Mouse (Mus musculus) CH12.LX (cell line): ENCODE measurements around the gene Tnp2. TPM values are rescaled to one million over a fixed set of nuclear protein-coding genes. Genes with fewer than 3 reads are reported as not detected.

Source experiments
- DNase-seq: peaks from one replicate; pipeline ENCODE4 v3.0.0-alpha.2; 2013; ENCODE audit errors: extremely low read depth
- H3K27ac ChIP-seq: 2 replicates; pipeline ENCODE4 v1.5.1; 2012; ENCODE audit warnings: low read depth, mild to moderate bottlenecking, control low read depth, moderate library complexity; ENCODE audit not compliant: insufficient read depth
- H3K27me3 ChIP-seq: replicated peaks from 2 replicates; pipeline ENCODE3; 2012; ENCODE audit warnings: inconsistent platforms
- H3K36me3 ChIP-seq, 2 experiments: replicated peaks in 1 of 2; 2 replicates each; pipeline versions ENCODE3 to v1.6.1; 2012; ENCODE audit warnings: inconsistent platforms in 1 of 2, low read length in 1 of 2, mild to moderate bottlenecking in 1 of 2, mixed read lengths in 1 of 2, moderate library complexity in 1 of 2; ENCODE audit not compliant: control insufficient read depth in 1 of 2, insufficient read depth in 1 of 2
- H3K4me1 ChIP-seq, 2 experiments: 2 replicates each; pipeline ENCODE4 v1.6.1; 2012; ENCODE audit warnings: inconsistent platforms in 1 of 2, moderate library complexity in 1 of 2; ENCODE audit not compliant: insufficient read depth in 2 of 2, control insufficient read depth in 1 of 2
- H3K4me2 ChIP-seq: 2 replicates; pipeline ENCODE4 v1.6.1; 2012; ENCODE audit warnings: low read depth, mild to moderate bottlenecking, control low read depth; ENCODE audit not compliant: poor library complexity, insufficient read depth, severe bottlenecking
- H3K4me3 ChIP-seq, 3 experiments: fragments of 150-350 bp in 1 of 3; sonication (generic) in 1 of 3; replicated peaks in 1 of 3; 2 replicates each; pipeline versions ENCODE3 to v1.5.1; 2011 to 2012; ENCODE audit warnings: low read depth in 2 of 3, low read length in 2 of 3, mild to moderate bottlenecking in 2 of 3, moderate library complexity in 2 of 3, control low read depth in 1 of 3, improper control_type of control experiment in 1 of 3, inconsistent platforms in 1 of 3, mixed read lengths in 1 of 3; ENCODE audit not compliant: poor library complexity in 1 of 3
- H3K79me2 ChIP-seq: replicated peaks from 2 replicates; pipeline ENCODE4 v1.6.1; 2012; ENCODE audit warnings: mild to moderate bottlenecking, moderate library complexity; ENCODE audit not compliant: control insufficient read depth, poor library complexity, insufficient read depth, severe bottlenecking; ENCODE audit errors: extremely low read depth
- H3K9ac ChIP-seq: 2 replicates; pipeline ENCODE4 v1.6.1; 2012; ENCODE audit warnings: low read depth, mild to moderate bottlenecking, control low read depth, moderate library complexity; ENCODE audit not compliant: insufficient read depth
- H3K9me3 ChIP-seq: replicated peaks from 2 replicates; pipeline ENCODE3; 2012; ENCODE audit warnings: low read length, inconsistent platforms, mixed read lengths
- BHLHE40 ChIP-seq: IDR thresholded peaks from 2 replicates; pipeline ENCODE4 v1.6.1; 2011; ENCODE audit warnings: mild to moderate bottlenecking, low read depth, low read length, improper control_type of control experiment
- CHD1 ChIP-seq: IDR thresholded peaks from 2 replicates; pipeline ENCODE4 v1.6.1; 2012; ENCODE audit warnings: low read depth, low read length, improper control_type of control experiment, inconsistent platforms
- CHD2 ChIP-seq: IDR thresholded peaks from 2 replicates; pipeline ENCODE4 v1.6.1; 2011; ENCODE audit warnings: low read length, improper control_type of control experiment
- CTCF ChIP-seq, 2 experiments: IDR thresholded peaks in 1 of 2; conservative IDR thresholded peaks in 1 of 2; 2 replicates each; pipeline ENCODE4 v1.5.1; 2011 to 2012; ENCODE audit warnings: low read depth in 2 of 2, low read length in 2 of 2, improper control_type of control experiment in 1 of 2, inconsistent platforms in 1 of 2, mild to moderate bottlenecking in 1 of 2, moderate library complexity in 1 of 2
- E2F4 ChIP-seq: IDR thresholded peaks from 2 replicates; pipeline ENCODE4 v1.6.1; 2011; ENCODE audit warnings: low read depth, low read length, improper control_type of control experiment; ENCODE audit not compliant: insufficient replicate concordance
- ELF1 ChIP-seq: IDR thresholded peaks from 2 replicates; pipeline ENCODE4 v1.6.1; 2014; ENCODE audit warnings: low read depth, mild to moderate bottlenecking, inconsistent platforms, low read length, improper control_type of control experiment
- ETS1 ChIP-seq: conservative IDR thresholded peaks from 2 replicates; pipeline ENCODE4 v1.6.1; 2012; ENCODE audit warnings: low read depth, mild to moderate bottlenecking, inconsistent platforms, low read length, improper control_type of control experiment, moderate library complexity
- HCFC1 ChIP-seq: IDR thresholded peaks from 2 replicates; pipeline ENCODE4 v1.6.1; 2012; ENCODE audit warnings: low read depth, mild to moderate bottlenecking, inconsistent platforms, low read length, improper control_type of control experiment
- IRF4 ChIP-seq: IDR thresholded peaks from 2 replicates; pipeline ENCODE4 v1.6.1; 2014; ENCODE audit warnings: low read depth, mild to moderate bottlenecking, inconsistent platforms, low read length, improper control_type of control experiment
- JUN ChIP-seq: IDR thresholded peaks from 2 replicates; pipeline ENCODE4 v1.6.1; 2011; ENCODE audit warnings: low read depth, mild to moderate bottlenecking, low read length, improper control_type of control experiment, moderate library complexity; ENCODE audit not compliant: insufficient read depth
- JUND ChIP-seq: conservative IDR thresholded peaks from 2 replicates; pipeline ENCODE4 v1.6.1; 2011; ENCODE audit warnings: low read depth, low read length, improper control_type of control experiment
- KAT2A ChIP-seq: IDR thresholded peaks from 2 replicates; pipeline ENCODE4 v1.6.1; 2012; ENCODE audit warnings: low read length, improper control_type of control experiment, inconsistent platforms; ENCODE audit not compliant: insufficient replicate concordance
- MAFK ChIP-seq: IDR thresholded peaks from 2 replicates; pipeline ENCODE4 v1.6.1; 2011; ENCODE audit warnings: low read length, improper control_type of control experiment; ENCODE audit not compliant: insufficient replicate concordance
- MAX ChIP-seq: IDR thresholded peaks from 2 replicates; pipeline ENCODE4 v1.6.1; 2011; ENCODE audit warnings: low read length, improper control_type of control experiment
- MAZ ChIP-seq: IDR thresholded peaks from 2 replicates; pipeline ENCODE4 v1.6.1; 2012; ENCODE audit warnings: low read depth, mild to moderate bottlenecking, inconsistent platforms, low read length, improper control_type of control experiment, moderate library complexity
- MEF2A ChIP-seq: IDR thresholded peaks from 2 replicates; pipeline ENCODE4 v1.6.1; 2014; ENCODE audit warnings: low read depth, mild to moderate bottlenecking, inconsistent platforms, low read length, improper control_type of control experiment, borderline replicate concordance
- MXI1 ChIP-seq: IDR thresholded peaks from 2 replicates; pipeline ENCODE4 v1.6.1; 2011; ENCODE audit warnings: mild to moderate bottlenecking, low read depth, low read length, improper control_type of control experiment
- MYC ChIP-seq: IDR thresholded peaks from 2 replicates; pipeline ENCODE4 v1.6.1; 2011; ENCODE audit warnings: low read depth, mild to moderate bottlenecking, improper control_type of control experiment, low read length
- NRF1 ChIP-seq: IDR thresholded peaks from 2 replicates; pipeline ENCODE4 v1.6.1; 2014; ENCODE audit warnings: low read depth, mild to moderate bottlenecking, inconsistent platforms, low read length, improper control_type of control experiment, moderate library complexity
- PAX5 ChIP-seq: IDR thresholded peaks from 2 replicates; pipeline ENCODE4 v1.6.1; 2012; ENCODE audit warnings: low read length, inconsistent platforms, mixed read lengths
- POLR2A ChIP-seq: IDR thresholded peaks from 2 replicates; pipeline ENCODE4 v1.6.1; 2011; ENCODE audit warnings: low read depth, mild to moderate bottlenecking, improper control_type of control experiment, low read length
- POLR2AphosphoS2 ChIP-seq: IDR thresholded peaks from 2 replicates; pipeline ENCODE4 v1.6.1; 2011; ENCODE audit warnings: low read depth, low read length, improper control_type of control experiment
- RAD21 ChIP-seq: IDR thresholded peaks from 2 replicates; pipeline ENCODE4 v1.6.1; 2011; ENCODE audit warnings: low read depth, mild to moderate bottlenecking, low read length, improper control_type of control experiment, moderate library complexity
- RCOR1 ChIP-seq: conservative IDR thresholded peaks from 2 replicates; pipeline ENCODE4 v1.6.1; 2012; ENCODE audit warnings: low read depth, mild to moderate bottlenecking, inconsistent platforms, low read length, improper control_type of control experiment
- SIN3A ChIP-seq: IDR thresholded peaks from 2 replicates; pipeline ENCODE4 v1.6.1; 2012; ENCODE audit warnings: low read length, improper control_type of control experiment, inconsistent platforms
- TCF12 ChIP-seq: IDR thresholded peaks from 2 replicates; pipeline ENCODE4 v1.6.1; 2014; ENCODE audit warnings: low read depth, mild to moderate bottlenecking, inconsistent platforms, low read length, improper control_type of control experiment
- UBTF ChIP-seq: IDR thresholded peaks from 2 replicates; pipeline ENCODE4 v1.6.1; 2012; ENCODE audit warnings: low read depth, mild to moderate bottlenecking, inconsistent platforms, low read length, improper control_type of control experiment, moderate library complexity
- USF1 ChIP-seq: IDR thresholded peaks from 2 replicates; pipeline ENCODE4 v1.6.1; 2014; ENCODE audit warnings: low read depth, mild to moderate bottlenecking, inconsistent platforms, low read length, improper control_type of control experiment
- USF2 ChIP-seq: conservative IDR thresholded peaks from 2 replicates; pipeline ENCODE4 v1.6.1; 2011; ENCODE audit warnings: low read depth, low read length, improper control_type of control experiment
- ZC3H11A ChIP-seq: IDR thresholded peaks from 2 replicates; pipeline ENCODE4 v1.6.1; 2012; ENCODE audit warnings: low read depth, mild to moderate bottlenecking, inconsistent platforms, low read length, improper control_type of control experiment
- ZKSCAN1 ChIP-seq: IDR thresholded peaks from 2 replicates; pipeline ENCODE4 v1.6.1; 2012; ENCODE audit warnings: low read depth, inconsistent platforms, low read length, improper control_type of control experiment, borderline replicate concordance
- ZMIZ1 ChIP-seq: IDR thresholded peaks from 2 replicates; pipeline ENCODE4 v1.6.1; 2012; ENCODE audit warnings: low read depth, mild to moderate bottlenecking, inconsistent platforms, low read length, improper control_type of control experiment
- dilution Hi-C: fragments of 300-500 bp; cut with MboI; formaldehyde crosslinking; loops from 2 replicates; pipeline ENCODE4 v1.14.3; 2020; ENCODE audit warnings: low sequenced_read_pairs; ENCODE audit not compliant: extremely low pct_unique_long_range_greater_than_20kb, extremely low pct_ligation_motif_present
- in situ Hi-C: fragments of 300-500 bp; cut with MboI; formaldehyde crosslinking; loops from 3 replicates; pipeline ENCODE4 v1.14.3; 2019; ENCODE audit warnings: low sequenced_read_pairs, low pct_ligation_motif_present, low pct_unique_long_range_greater_than_20kb, mixed read lengths
- polyA plus RNA-seq: library from polyadenylated mRNA; unstranded; fragments of >175 nt; gene quantifications from 2 replicates; pipeline ENCODE4 v1.2.1, GENCODE M21; 2012; ENCODE audit warnings: low read depth; ENCODE audit not compliant: insufficient read length
- total RNA-seq, 2 experiments: library from RNA; depleted of rRNA; stranded (reverse); fragments of 300-350 nt in 1 of 2; fragments of >200 nt in 1 of 2; gene quantifications; 2 replicates each; pipeline ENCODE4 v1.2.3; 2012 to 2014

Tnp2 gene
- total and polyA plus RNA-seq, 3 experiments, result 0.25 to 0.43 TPM; not detected in 1

DNA sequence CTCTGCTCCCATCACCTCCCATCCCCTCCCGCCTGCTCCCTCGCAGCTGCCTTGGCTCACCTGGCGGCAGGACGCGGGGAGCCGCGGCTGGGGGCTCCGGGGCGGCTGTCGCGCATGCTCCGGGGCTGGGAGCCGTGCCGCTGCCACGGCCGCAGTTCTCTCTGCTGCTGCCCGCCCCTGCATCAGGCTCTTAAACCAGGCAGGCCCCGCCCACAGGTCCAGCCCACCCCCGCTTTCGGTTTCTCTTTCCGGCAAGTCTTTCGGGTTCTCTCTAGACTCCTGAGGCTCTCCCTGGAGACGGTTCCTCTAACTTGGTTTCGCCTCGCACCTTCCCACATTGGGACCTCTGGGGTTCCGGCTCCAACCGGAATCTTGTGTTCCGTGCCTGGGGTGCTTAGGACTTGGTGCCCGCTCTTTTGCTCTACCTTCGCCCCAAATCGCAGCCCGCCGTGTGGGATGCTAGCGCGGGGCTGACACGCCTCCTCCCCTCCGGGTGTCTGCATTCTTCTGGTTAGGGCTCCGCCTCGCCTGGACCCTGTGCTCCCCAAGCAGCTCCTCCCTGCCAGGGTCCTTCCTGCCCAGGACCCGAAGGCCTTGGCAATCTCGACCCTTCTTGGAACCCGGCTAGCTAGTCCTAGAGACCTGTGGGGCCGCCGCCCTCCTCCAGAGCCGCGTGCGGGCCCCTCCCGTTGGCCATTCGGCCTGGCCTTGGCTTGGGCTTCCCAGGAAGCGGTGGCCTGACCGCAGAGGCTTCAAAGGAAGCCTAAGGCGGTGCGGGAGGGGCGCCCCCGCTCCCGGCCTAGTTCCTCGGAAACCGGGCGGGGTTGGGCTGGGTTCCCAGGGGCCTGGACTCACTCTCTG is 2.9 kb downstream of the Tnp2 start, which contains the start of gene Socs1 (continued):
- TF ChIP-seq CHD2, result peak; percentile 53; the same call in 1 of the 2 replicates
- peak; percentile 99 for TF ChIP-seq ZMIZ1
- TF ChIP-seq USF1, result no peak
- peak; percentile 98 for TF ChIP-seq POLR2AphosphoS2
- TF ChIP-seq JUN, result no peak
- no peak; the same call in none of the 2 replicates for TF ChIP-seq RCOR1
- TF ChIP-seq, all 38 proteins: peak for 22

DNA sequence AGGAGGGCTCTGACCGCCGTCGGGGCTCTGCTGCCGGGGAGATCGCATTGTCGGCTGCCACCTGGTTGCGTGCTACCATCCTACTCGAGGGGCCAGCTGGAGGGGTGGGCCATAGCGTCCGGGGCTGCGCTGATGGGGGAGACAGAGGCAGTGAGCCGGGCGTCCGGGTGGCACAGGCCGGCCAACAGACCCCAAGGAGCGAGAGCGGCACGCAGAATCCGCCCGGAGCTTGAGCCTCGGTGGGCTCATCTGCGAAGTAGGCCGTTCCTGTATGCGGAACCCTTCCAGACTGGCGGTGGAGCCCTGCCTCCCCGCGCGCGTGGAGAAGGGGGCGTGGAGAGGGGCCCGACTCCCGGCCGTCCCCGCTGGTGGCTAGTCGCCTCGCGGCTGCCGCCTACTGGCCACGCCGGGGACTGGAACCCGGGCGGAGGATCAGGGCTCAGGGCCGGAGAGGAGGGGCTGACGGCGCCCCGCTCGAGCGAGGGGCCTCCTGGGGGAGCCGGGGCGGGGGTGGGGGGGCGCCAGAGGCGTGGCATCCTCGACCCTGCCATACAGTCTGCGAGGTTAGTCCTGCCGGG is 3.6 kb downstream of the Tnp2 start:
- peak overlapping the region; percentile 52; the same call in 1 of the 2 replicates for H3K4me2 ChIP-seq
- H3K36me3 ChIP-seq, result peaks cover 0 to 24% of the 10 kb centered on the region in 2 experiments
- no peaks in the 10 kb centered on the region for H3K9me3 ChIP-seq
- in situ Hi-C loops (loop anchor here (5.0 kb wide), 3 partner anchors 38 to 213 kb away; no protein-coding TSS in a partner anchor), dilution Hi-C loops (no loop called here)
- no peaks in the 10 kb centered on the region for H3K27me3 ChIP-seq
- peak overlapping the region; percentile 84 to 99 (median 96) for H3K4me3 ChIP-seq
- H3K4me1 ChIP-seq, result peaks cover 39 to 60% of the 10 kb centered on the region in 2 experiments
- peak; percentile 95 for DNase-seq
- peak overlapping the region; percentile 89 for H3K9ac ChIP-seq
- H3K27ac ChIP-seq, result peak overlapping the region; percentile 89
- peaks cover 16% of the 10 kb centered on the region for H3K79me2 ChIP-seq
- TF ChIP-seq RCOR1 (no peak), E2F4 (no peak; the same call in 1 of the 2 replicates), MXI1 (peak; percentile 94), UBTF (peak; percentile 92), POLR2A (peak; percentile 83), CTCF (conservative IDR thresholded peaks at IDR 0.05 in 1 of 2, IDR thresholded peaks at IDR 0.05 in 1 of 2; ENCODE audit: low read depth in 2 of 2, low read length in 2 of 2) (peak; percentile 10 to 93; a peak in 2 of 4 replicates), ZMIZ1 (no peak), JUN (no peak), HCFC1 (no peak), PAX5 (no peak), MEF2A (peak; percentile 71; the same call in 1 of the 2 replicates), JUND (no peak), USF2 (no peak), POLR2AphosphoS2 (peak; percentile 73; the same call in 1 of the 2 replicates), RAD21 (peak; percentile 77), CHD1 (no peak; the same call in 1 of the 2 replicates), IRF4 (no peak; the same call in 1 of the 2 replicates), MYC (peak; percentile 36; the same call in 1 of the 2 replicates), CHD2 (0 out of 2 replicates have a peak, but pooled peaks have one; percentile 6), MAZ (peak; percentile 14; the same call in 1 of the 2 replicates), ZC3H11A (peak; percentile 58; the same call in 1 of the 2 replicates), NRF1 (no peak), MAX (peak; percentile 81), KAT2A (peak; percentile 68; the same call in 1 of the 2 replicates), TCF12 (peak; percentile 79; the same call in 1 of the 2 replicates), BHLHE40 (peak; percentile 18; the same call in 1 of the 2 replicates), MAFK (no peak), ELF1 (peak; percentile 60; the same call in 1 of the 2 replicates), SIN3A (peak; percentile 81; the same call in 1 of the 2 replicates), ETS1 (no peak), ZKSCAN1 (no peak)
